Mouse (Mus musculus): ENCODE results near the gene Eif5a2. TPM values are rescaled to one million over a fixed set of nuclear protein-coding genes. Genes with fewer than 3 reads are reported as not detected.
"Not testable (repeated sequence)": the region's sequence is repeated elsewhere in the genome, so short reads cannot be mapped to it uniquely, and the experiment has no call there.

The Eif5a2 gene
- polyA plus RNA-seq, 1 experiment, result 44.0 TPM

- Histone ChIP-seq H3K4me3 (replicated peaks; ENCODE audit: insufficient read depth, low read depth, low read length) (no peak overlapping the region), H3K27me3 (ENCODE audit: control insufficient read depth, insufficient read depth, low read length) (no peaks in the 10 kb centered on the region), H3K4me1 (ENCODE audit: control insufficient read depth, insufficient read depth, low read length) (no peaks in the 10 kb centered on the region), H3K27ac (ENCODE audit: insufficient read depth, low read length) (no peak overlapping the region)
- WGBS, result 63% methylated on average over 7 of the region's 7 CpGs
- TF ChIP-seq CTCF (IDR thresholded peaks at IDR 0.05; ENCODE audit: borderline replicate concordance, insufficient read depth, low read depth, low read length) (no peak), POLR2A (IDR thresholded peaks at IDR 0.05; ENCODE audit: borderline replicate concordance, insufficient read depth, low read length) (no peak)
- DNase-seq, result no peak
These were observed 25.6 kb upstream of the Eif5a2 start for GRCm38 (mm10) chr3:28755477-28755876.

GRCm38 (mm10) chr3:28761225-28761789 is 19.8 kb upstream of the Eif5a2 start:
- Histone ChIP-seq H3K4me3 (replicated peaks; ENCODE audit: insufficient read depth, low read depth, low read length) (no peak overlapping the region), H3K27ac (ENCODE audit: insufficient read depth, low read length) (no peak overlapping the region), H3K27me3 (ENCODE audit: control insufficient read depth, insufficient read depth, low read length) (no peaks in the 10 kb centered on the region), H3K4me1 (ENCODE audit: control insufficient read depth, insufficient read depth, low read length) (no peaks in the 10 kb centered on the region)
- no peak for DNase-seq
- no peak for TF ChIP-seq POLR2A (IDR thresholded peaks at IDR 0.05; ENCODE audit: borderline replicate concordance, insufficient read depth, low read length)
- TF ChIP-seq CTCF (IDR thresholded peaks at IDR 0.05; ENCODE audit: borderline replicate concordance, insufficient read depth, low read depth, low read length), result no peak
- 34% methylated on average over 8 of the region's 8 CpGs for WGBS

GRCm38 (mm10) chr3:28766935-28767334 is 14.1 kb upstream of the Eif5a2 start:
- Histone ChIP-seq H3K27ac (ENCODE audit: insufficient read depth, low read length) (no peak overlapping the region), H3K4me3 (replicated peaks; ENCODE audit: insufficient read depth, low read depth, low read length) (no peak overlapping the region), H3K27me3 (ENCODE audit: control insufficient read depth, insufficient read depth, low read length) (no peaks in the 10 kb centered on the region), H3K4me1 (ENCODE audit: control insufficient read depth, insufficient read depth, low read length) (no peaks in the 10 kb centered on the region)
- DNase-seq, result no peak
- WGBS, result 89% methylated on average over 4 of the region's 4 CpGs
- TF ChIP-seq POLR2A (IDR thresholded peaks at IDR 0.05; ENCODE audit: borderline replicate concordance, insufficient read depth, low read length) (no peak), CTCF (IDR thresholded peaks at IDR 0.05; ENCODE audit: borderline replicate concordance, insufficient read depth, low read depth, low read length) (no peak)

GRCm38 (mm10) chr3:28768222-28768621 is 12.9 kb upstream of the Eif5a2 start:
- DNase-seq, result no peak
- Histone ChIP-seq H3K27me3 (ENCODE audit: control insufficient read depth, insufficient read depth, low read length) (no peaks in the 10 kb centered on the region), H3K27ac (ENCODE audit: insufficient read depth, low read length) (no peak overlapping the region), H3K4me1 (ENCODE audit: control insufficient read depth, insufficient read depth, low read length) (no peaks in the 10 kb centered on the region), H3K4me3 (replicated peaks; ENCODE audit: insufficient read depth, low read depth, low read length) (no peak overlapping the region)
- TF ChIP-seq CTCF (IDR thresholded peaks at IDR 0.05; ENCODE audit: borderline replicate concordance, insufficient read depth, low read depth, low read length) (no peak), POLR2A (IDR thresholded peaks at IDR 0.05; ENCODE audit: borderline replicate concordance, insufficient read depth, low read length) (no peak)
- WGBS, result 86% methylated on average over 3 of the region's 3 CpGs

- not testable (repeated sequence) for H3K4me1 ChIP-seq (ENCODE audit: control insufficient read depth, insufficient read depth, low read length); H3K27ac ChIP-seq (ENCODE audit: insufficient read depth, low read length); H3K27me3 ChIP-seq (ENCODE audit: control insufficient read depth, insufficient read depth, low read length); DNase-seq; H3K4me3 ChIP-seq (replicated peaks; ENCODE audit: insufficient read depth, low read depth, low read length)
- 62% methylated on average over 4 of the region's 4 CpGs for WGBS
These were observed 8.2 kb upstream of the Eif5a2 start for GRCm38 (mm10) chr3:28772919-28773318.

GRCm38 (mm10) chr3:28775361-28775760 is 5.7 kb upstream of the Eif5a2 start:
- no peak overlapping the region for H3K27ac ChIP-seq (ENCODE audit: insufficient read depth, low read length)
- no peak for DNase-seq
- no peak for TF ChIP-seq POLR2A (IDR thresholded peaks at IDR 0.05; ENCODE audit: borderline replicate concordance, insufficient read depth, low read length)
- no peak for TF ChIP-seq CTCF (IDR thresholded peaks at IDR 0.05; ENCODE audit: borderline replicate concordance, insufficient read depth, low read depth, low read length)
- no peak overlapping the region for H3K4me3 ChIP-seq (replicated peaks; ENCODE audit: insufficient read depth, low read depth, low read length)
- 91% methylated on average over 7 of the region's 7 CpGs for WGBS
- H3K27me3 ChIP-seq (ENCODE audit: control insufficient read depth, insufficient read depth, low read length), result no peaks in the 10 kb centered on the region
- no peaks in the 10 kb centered on the region for H3K4me1 ChIP-seq (ENCODE audit: control insufficient read depth, insufficient read depth, low read length)

- Histone ChIP-seq H3K4me1 (ENCODE audit: control insufficient read depth, insufficient read depth, low read length) (no peaks in the 10 kb centered on the region), H3K27me3 (ENCODE audit: control insufficient read depth, insufficient read depth, low read length) (no peaks in the 10 kb centered on the region), H3K27ac (ENCODE audit: insufficient read depth, low read length) (no peak overlapping the region), H3K4me3 (replicated peaks; ENCODE audit: insufficient read depth, low read depth, low read length) (no peak overlapping the region)
- 87% methylated on average over 1 of the region's 1 CpGs for WGBS
- no peak for TF ChIP-seq CTCF (IDR thresholded peaks at IDR 0.05; ENCODE audit: borderline replicate concordance, insufficient read depth, low read depth, low read length)
- TF ChIP-seq POLR2A (IDR thresholded peaks at IDR 0.05; ENCODE audit: borderline replicate concordance, insufficient read depth, low read length), result no peak
- DNase-seq, result no peak
These were observed 5.1 kb upstream of the Eif5a2 start for GRCm38 (mm10) chr3:28775958-28776357.

GRCm38 (mm10) chr3:28776491-28776890 is 4.6 kb upstream of the Eif5a2 start:
- DNase-seq, result no peak
- no peak overlapping the region for H3K27ac ChIP-seq (ENCODE audit: insufficient read depth, low read length)
- 58% methylated on average over 1 of the region's 1 CpGs for WGBS
- H3K4me3 ChIP-seq (replicated peaks; ENCODE audit: insufficient read depth, low read depth, low read length), result no peak overlapping the region
- no peaks in the 10 kb centered on the region for H3K4me1 ChIP-seq (ENCODE audit: control insufficient read depth, insufficient read depth, low read length)
- no peak for TF ChIP-seq CTCF (IDR thresholded peaks at IDR 0.05; ENCODE audit: borderline replicate concordance, insufficient read depth, low read depth, low read length)
- TF ChIP-seq POLR2A (IDR thresholded peaks at IDR 0.05; ENCODE audit: borderline replicate concordance, insufficient read depth, low read length), result no peak
- H3K27me3 ChIP-seq (ENCODE audit: control insufficient read depth, insufficient read depth, low read length), result no peaks in the 10 kb centered on the region
